Mouse (Mus musculus): ENCODE results near the gene Ifit1bl2.

DNA sequence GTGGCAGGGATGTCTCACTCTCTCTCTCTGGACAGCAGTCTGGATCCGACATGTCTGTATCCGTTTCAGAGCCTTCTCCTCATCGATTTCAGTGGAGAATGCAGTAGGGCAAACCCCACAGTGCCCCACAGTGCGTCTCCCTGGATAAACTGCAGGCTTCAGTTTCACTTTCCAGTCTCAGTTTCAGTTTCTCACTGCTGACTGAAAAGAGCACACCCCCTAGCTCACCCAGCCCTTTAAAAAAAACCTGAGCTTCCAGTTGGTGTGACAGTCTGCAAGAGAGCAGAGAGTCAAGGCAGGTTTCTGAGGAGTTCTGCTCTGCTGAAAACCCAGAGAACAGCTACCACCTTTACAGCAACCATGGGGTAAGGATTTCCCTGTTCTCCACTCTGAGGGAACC lies at the start of gene Ifit1bl2, which contains the start of gene Ifit1:
- TF ChIP-seq CTCF (IDR thresholded peaks at IDR 0.05; ENCODE audit: borderline replicate concordance, insufficient read depth, low read length) = no peak
- no peak; the same call in 1 of the 2 replicates for TF ChIP-seq POLR2A (IDR thresholded peaks at IDR 0.05; ENCODE audit: low read depth, low read length)

Measured in embryonic fibroblast, embryonic 13.5 days (primary cell).